Mouse (Mus musculus) lung, postnatal 14 days (tissue): ENCODE data around the gene Plb1.

ENCODE experiments used
- DNase-seq: peaks from one replicate; pipeline ENCODE4 v3.0.0; 2021

The Plb1 gene

GRCm38 (mm10) chr5:32232474-32232873 is at the start of gene Plb1:
Gene Plb1, plus strand, starts transcription at chr5:32232708.
- DNase-seq: no peak

GRCm38 (mm10) chr5:32182885-32183629 is 49.5 kb upstream of the Plb1 start:
- peak; percentile 42 for DNase-seq

GRCm38 (mm10) chr5:32187717-32188116 is 44.8 kb upstream of the Plb1 start:
- no peak for DNase-seq

- DNase-seq: no peak
These were observed 41.2 kb upstream of the Plb1 start for GRCm38 (mm10) chr5:32191259-32191658.

- DNase-seq: no peak
These were observed 40.3 kb upstream of the Plb1 start for GRCm38 (mm10) chr5:32192016-32192845.

GRCm38 (mm10) chr5:32194236-32194635 is 38.3 kb upstream of the Plb1 start:
- no peak for DNase-seq

- DNase-seq: no peak
These were observed 36.5 kb upstream of the Plb1 start for GRCm38 (mm10) chr5:32195857-32196609.

GRCm38 (mm10) chr5:32197698-32198097 is 34.8 kb upstream of the Plb1 start:
- DNase-seq: peak; percentile 98

GRCm38 (mm10) chr5:32199136-32199535 is 33.4 kb upstream of the Plb1 start:
- no peak for DNase-seq

GRCm38 (mm10) chr5:32199594-32199993 is 32.9 kb upstream of the Plb1 start:
- no peak for DNase-seq

- DNase-seq: no peak
These were observed 27.9 kb upstream of the Plb1 start for GRCm38 (mm10) chr5:32204653-32205052.

GRCm38 (mm10) chr5:32206726-32207125 is 25.8 kb upstream of the Plb1 start:
- no peak for DNase-seq

- DNase-seq: no peak
These were observed 24.0 kb upstream of the Plb1 start for GRCm38 (mm10) chr5:32208460-32208859.

- no peak for DNase-seq
These were observed 21.5 kb upstream of the Plb1 start for GRCm38 (mm10) chr5:32211011-32211410.

- DNase-seq: no peak
These were observed 18.8 kb upstream of the Plb1 start for GRCm38 (mm10) chr5:32213746-32214145.

- peak; percentile 64 for DNase-seq
These were observed 17.0 kb upstream of the Plb1 start for GRCm38 (mm10) chr5:32215510-32215909.

- no peak for DNase-seq
These were observed 16.0 kb upstream of the Plb1 start for GRCm38 (mm10) chr5:32216465-32216864.

GRCm38 (mm10) chr5:32217477-32217876 is 15.0 kb upstream of the Plb1 start:
- no peak for DNase-seq

- peak; percentile 45 for DNase-seq
These were observed 2.1 kb upstream of the Plb1 start for GRCm38 (mm10) chr5:32230372-32230771.

GRCm38 (mm10) chr5:32239337-32239736 is 6.8 kb downstream of the Plb1 start:
- no peak for DNase-seq

- no peak for DNase-seq
These were observed 8.2 kb downstream of the Plb1 start for GRCm38 (mm10) chr5:32240741-32241140.

GRCm38 (mm10) chr5:32243286-32243885 is 10.9 kb downstream of the Plb1 start:
- DNase-seq: no peak

- no peak for DNase-seq
These were observed 12.9 kb downstream of the Plb1 start for GRCm38 (mm10) chr5:32245385-32245784.
